Mouse (Mus musculus): ENCODE measurements around the gene Ppfia1. TPM values are rescaled to one million over a fixed set of nuclear protein-coding genes. Genes with fewer than 3 reads are reported as not detected.

Gene Ppfia1
- polyA plus RNA-seq, 1 experiment = 17.1 TPM

DNA sequence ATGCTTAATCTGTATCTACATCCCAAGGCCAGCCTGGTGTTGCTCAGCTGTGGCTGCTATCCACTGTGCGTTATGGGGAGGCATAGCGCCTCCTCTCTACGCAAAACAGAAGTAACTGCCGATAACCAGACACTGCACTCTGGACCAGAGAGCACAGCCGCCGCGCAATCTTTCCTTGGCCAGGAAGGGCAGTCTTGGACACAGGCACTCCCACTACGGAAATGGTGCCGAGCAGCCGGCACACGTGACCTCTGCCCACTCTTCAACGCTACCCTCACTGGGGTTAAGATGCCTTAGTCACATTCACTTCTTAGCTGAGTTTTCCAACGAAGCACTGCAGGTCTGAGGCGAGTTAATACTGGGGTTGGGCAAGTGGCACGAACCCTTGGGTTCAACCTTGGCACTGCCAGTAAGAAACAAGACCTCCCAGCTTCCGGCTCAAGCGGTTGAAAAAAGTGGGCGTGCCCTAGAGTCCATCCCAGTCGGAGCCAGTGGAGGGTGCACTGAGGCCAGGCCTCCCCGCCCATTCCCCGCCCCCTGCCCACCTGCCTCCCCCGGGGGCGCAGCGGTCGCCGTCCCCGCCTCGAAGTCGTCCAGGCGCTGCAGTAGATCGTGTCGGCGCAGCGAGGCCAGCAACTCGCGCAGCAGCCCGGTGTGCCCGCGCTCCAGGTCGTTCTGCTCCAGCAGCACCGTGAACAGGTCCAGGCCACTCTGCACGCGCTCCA lies 28.2 kb upstream of the Ppfia1 start:
- no peaks in the 10 kb centered on the region for H3K36me3 ChIP-seq (ENCODE audit: control insufficient read depth, insufficient read depth, low read length)
- H3K4me1 ChIP-seq (ENCODE audit: control insufficient read depth, insufficient read depth, low read length) = peaks cover 16% of the 10 kb centered on the region
- H3K4me3 ChIP-seq (ENCODE audit: control insufficient read depth, low read depth, low read length) = peak overlapping the region; percentile 96
- TF ChIP-seq CTCF (IDR thresholded peaks at IDR 0.05; ENCODE audit: control insufficient read depth, insufficient read depth, insufficient replicate concordance, low read depth, low read length) (peak; percentile 36; the same call in 1 of the 2 replicates), POLR2A (IDR thresholded peaks at IDR 0.05; ENCODE audit: control insufficient read depth, low read depth, low read length) (no peak; the same call in 1 of the 2 replicates)
- H3K27me3 ChIP-seq (ENCODE audit: control insufficient read depth, insufficient read depth, low read length) = no peaks in the 10 kb centered on the region
- H3K27ac ChIP-seq (ENCODE audit: control insufficient read depth, insufficient read depth, low read depth, low read length) = peak overlapping the region; percentile 92

DNA sequence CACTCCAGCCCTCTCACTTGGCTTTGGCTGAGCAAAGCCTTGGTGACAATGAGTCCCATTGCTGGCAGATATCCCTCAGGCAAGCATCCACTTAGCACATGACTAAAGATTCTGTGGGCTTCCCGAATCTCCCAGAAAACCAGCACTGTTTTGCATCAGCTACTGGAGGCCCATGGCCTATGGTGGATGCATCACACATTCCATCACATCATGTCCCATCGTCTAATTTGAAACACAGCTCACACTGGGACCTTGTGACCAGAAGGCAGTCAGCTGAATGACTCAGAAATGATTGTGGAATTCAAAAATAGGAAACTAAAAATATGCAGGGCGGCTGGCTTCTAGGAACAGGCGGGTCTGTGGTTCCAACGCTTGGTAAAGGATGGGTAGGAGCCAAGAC lies 24.3 kb upstream of the Ppfia1 start:
- H3K36me3 ChIP-seq (ENCODE audit: control insufficient read depth, insufficient read depth, low read length) = no peaks in the 10 kb centered on the region
- peaks cover 16% of the 10 kb centered on the region for H3K4me1 ChIP-seq (ENCODE audit: control insufficient read depth, insufficient read depth, low read length)
- H3K27me3 ChIP-seq (ENCODE audit: control insufficient read depth, insufficient read depth, low read length) = no peaks in the 10 kb centered on the region
- TF ChIP-seq CTCF (IDR thresholded peaks at IDR 0.05; ENCODE audit: control insufficient read depth, insufficient read depth, insufficient replicate concordance, low read depth, low read length) = no peak
- no peak for TF ChIP-seq POLR2A (IDR thresholded peaks at IDR 0.05; ENCODE audit: control insufficient read depth, low read depth, low read length)
- no peak overlapping the region for H3K27ac ChIP-seq (ENCODE audit: control insufficient read depth, insufficient read depth, low read depth, low read length)
- no peak overlapping the region for H3K4me3 ChIP-seq (ENCODE audit: control insufficient read depth, low read depth, low read length)

- H3K27ac ChIP-seq (ENCODE audit: control insufficient read depth, insufficient read depth, low read depth, low read length) = no peak overlapping the region
- H3K4me1 ChIP-seq (ENCODE audit: control insufficient read depth, insufficient read depth, low read length) = no peaks in the 10 kb centered on the region
- no peak overlapping the region for H3K4me3 ChIP-seq (ENCODE audit: control insufficient read depth, low read depth, low read length)
- H3K36me3 ChIP-seq (ENCODE audit: control insufficient read depth, insufficient read depth, low read length) = no peaks in the 10 kb centered on the region
- H3K27me3 ChIP-seq (ENCODE audit: control insufficient read depth, insufficient read depth, low read length) = no peaks in the 10 kb centered on the region
- no peak for TF ChIP-seq POLR2A (IDR thresholded peaks at IDR 0.05; ENCODE audit: control insufficient read depth, low read depth, low read length)
- TF ChIP-seq CTCF (IDR thresholded peaks at IDR 0.05; ENCODE audit: control insufficient read depth, insufficient read depth, insufficient replicate concordance, low read depth, low read length) = no peak
These were observed 18.7 kb upstream of the Ppfia1 start for GRCm38 (mm10) chr7:144572234-144572633.

DNA sequence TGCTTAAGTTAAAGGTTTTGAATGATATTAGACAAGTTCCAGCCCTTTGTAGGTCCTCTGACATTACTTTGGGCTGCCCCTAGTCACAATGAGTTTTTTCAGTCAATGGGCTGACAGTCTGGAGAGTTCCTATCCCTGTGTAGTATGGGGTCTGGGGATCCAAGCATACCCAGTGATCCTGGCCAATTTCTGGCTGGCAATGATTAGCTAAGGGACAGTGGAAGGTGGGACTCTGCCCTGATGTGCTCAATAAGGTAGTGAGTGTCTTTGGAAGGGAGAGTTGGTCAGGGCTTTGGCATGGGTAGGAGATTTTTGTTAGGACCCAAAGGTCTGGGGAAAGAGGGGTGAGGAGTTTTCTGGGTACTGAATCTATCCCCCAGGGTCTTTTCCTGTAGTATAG lies 18.1 kb upstream of the Ppfia1 start:
- no peaks in the 10 kb centered on the region for H3K36me3 ChIP-seq (ENCODE audit: control insufficient read depth, insufficient read depth, low read length)
- TF ChIP-seq CTCF (IDR thresholded peaks at IDR 0.05; ENCODE audit: control insufficient read depth, insufficient read depth, insufficient replicate concordance, low read depth, low read length) = no peak
- TF ChIP-seq POLR2A (IDR thresholded peaks at IDR 0.05; ENCODE audit: control insufficient read depth, low read depth, low read length) = no peak
- no peaks in the 10 kb centered on the region for H3K27me3 ChIP-seq (ENCODE audit: control insufficient read depth, insufficient read depth, low read length)
- no peaks in the 10 kb centered on the region for H3K4me1 ChIP-seq (ENCODE audit: control insufficient read depth, insufficient read depth, low read length)
- H3K27ac ChIP-seq (ENCODE audit: control insufficient read depth, insufficient read depth, low read depth, low read length) = no peak overlapping the region
- no peak overlapping the region for H3K4me3 ChIP-seq (ENCODE audit: control insufficient read depth, low read depth, low read length)

- Histone ChIP-seq H3K27me3 (ENCODE audit: control insufficient read depth, insufficient read depth, low read length) (no peaks in the 10 kb centered on the region), H3K4me1 (ENCODE audit: control insufficient read depth, insufficient read depth, low read length) (no peaks in the 10 kb centered on the region), H3K27ac (ENCODE audit: control insufficient read depth, insufficient read depth, low read depth, low read length) (no peak overlapping the region), H3K36me3 (ENCODE audit: control insufficient read depth, insufficient read depth, low read length) (no peaks in the 10 kb centered on the region), H3K4me3 (ENCODE audit: control insufficient read depth, low read depth, low read length) (no peak overlapping the region)
- TF ChIP-seq CTCF (IDR thresholded peaks at IDR 0.05; ENCODE audit: control insufficient read depth, insufficient read depth, insufficient replicate concordance, low read depth, low read length) = no peak
- no peak for TF ChIP-seq POLR2A (IDR thresholded peaks at IDR 0.05; ENCODE audit: control insufficient read depth, low read depth, low read length)
These were observed 15.9 kb upstream of the Ppfia1 start for GRCm38 (mm10) chr7:144569428-144569827.

GRCm38 (mm10) chr7:144568091-144568490 lies 14.6 kb upstream of the Ppfia1 start:
- H3K4me3 ChIP-seq (ENCODE audit: control insufficient read depth, low read depth, low read length) = no peak overlapping the region
- H3K36me3 ChIP-seq (ENCODE audit: control insufficient read depth, insufficient read depth, low read length) = no peaks in the 10 kb centered on the region
- H3K4me1 ChIP-seq (ENCODE audit: control insufficient read depth, insufficient read depth, low read length) = no peaks in the 10 kb centered on the region
- TF ChIP-seq POLR2A (IDR thresholded peaks at IDR 0.05; ENCODE audit: control insufficient read depth, low read depth, low read length) (no peak), CTCF (IDR thresholded peaks at IDR 0.05; ENCODE audit: control insufficient read depth, insufficient read depth, insufficient replicate concordance, low read depth, low read length) (no peak)
- no peaks in the 10 kb centered on the region for H3K27me3 ChIP-seq (ENCODE audit: control insufficient read depth, insufficient read depth, low read length)
- H3K27ac ChIP-seq (ENCODE audit: control insufficient read depth, insufficient read depth, low read depth, low read length) = no peak overlapping the region

DNA sequence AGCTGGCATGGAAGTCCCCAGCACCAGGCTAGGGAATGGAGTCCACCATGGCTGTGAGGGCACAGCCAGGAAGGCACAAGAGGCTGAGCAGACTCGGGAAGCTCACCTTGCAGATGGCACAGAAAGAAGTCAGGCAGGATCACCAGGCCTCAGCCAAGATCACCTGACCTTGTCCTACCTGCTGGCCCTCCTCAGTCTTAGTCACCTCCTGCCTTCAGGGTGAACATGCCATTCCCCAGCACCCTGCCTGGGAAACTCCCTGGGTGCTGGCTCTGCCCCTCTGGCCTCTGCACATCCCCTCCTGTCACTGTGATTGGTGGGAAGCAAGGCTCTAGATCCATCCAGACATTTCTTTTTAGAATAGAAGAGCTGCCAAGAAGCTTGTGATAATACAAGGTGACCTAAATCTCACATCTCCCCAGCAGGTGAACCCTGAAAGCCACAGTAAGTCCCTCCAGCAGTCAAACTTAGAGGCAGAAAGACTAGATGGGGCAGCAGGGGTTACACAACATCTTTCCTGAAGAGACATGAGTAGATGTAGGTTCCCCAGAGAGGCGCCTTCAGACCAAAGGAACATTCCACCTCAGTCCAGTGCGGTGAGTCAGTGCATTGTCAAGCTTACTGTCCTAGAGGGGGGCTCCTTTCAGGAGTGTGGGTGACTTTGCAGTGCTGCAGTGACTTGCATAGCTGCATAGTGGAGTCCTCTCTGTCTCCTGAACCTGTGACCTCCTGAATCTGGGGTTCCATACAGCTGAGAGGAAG lies 13.6 kb upstream of the Ppfia1 start:
- no peaks in the 10 kb centered on the region for H3K27me3 ChIP-seq (ENCODE audit: control insufficient read depth, insufficient read depth, low read length)
- no peaks in the 10 kb centered on the region for H3K4me1 ChIP-seq (ENCODE audit: control insufficient read depth, insufficient read depth, low read length)
- no peaks in the 10 kb centered on the region for H3K36me3 ChIP-seq (ENCODE audit: control insufficient read depth, insufficient read depth, low read length)
- no peak for TF ChIP-seq POLR2A (IDR thresholded peaks at IDR 0.05; ENCODE audit: control insufficient read depth, low read depth, low read length)
- no peak for TF ChIP-seq CTCF (IDR thresholded peaks at IDR 0.05; ENCODE audit: control insufficient read depth, insufficient read depth, insufficient replicate concordance, low read depth, low read length)
- H3K4me3 ChIP-seq (ENCODE audit: control insufficient read depth, low read depth, low read length) = no peak overlapping the region
- H3K27ac ChIP-seq (ENCODE audit: control insufficient read depth, insufficient read depth, low read depth, low read length) = no peak overlapping the region
